Mouse (Mus musculus) limb, embryonic 14.5 days (tissue): ENCODE data around the gene Alkbh7. TPM values are rescaled to one million over a fixed set of nuclear protein-coding genes. Genes with fewer than 3 reads are reported as not detected.
A peak's percentile ranks its signal among the peaks of the same experiment; 100 is the strongest.

ENCODE experiments used
- ATAC-seq: fragments of 200-750 bp; cut with Nextera tagmentation; 2 replicates; pipeline ENCODE4 v1.8.0; 2017; ENCODE audit warnings: low read depth, moderate number of reproducible peaks, moderate TSS enrichment; ENCODE audit not compliant: low FRiP score
- DNase-seq: peaks from one replicate; pipeline ENCODE4 v3.0.0-alpha.2; 2015; ENCODE audit warnings: low spot score
- H3K27ac ChIP-seq: fragments of 300-500 bp; sonication (generic); replicated peaks from 2 replicates; pipeline ENCODE4 v1.5.1; 2014; ENCODE audit warnings: low read depth, mild to moderate bottlenecking, low read length, moderate library complexity, mixed read lengths
- H3K27me3 ChIP-seq: fragments of 300-500 bp; sonication (generic); 2 replicates; pipeline ENCODE4 v1.6.1; 2014; ENCODE audit warnings: low read length, mixed read lengths; ENCODE audit not compliant: control insufficient read depth, insufficient read depth
- H3K36me3 ChIP-seq: fragments of 300-500 bp; sonication (generic); 2 replicates; pipeline ENCODE4 v1.6.1; 2014; ENCODE audit warnings: mild to moderate bottlenecking, low read length, moderate library complexity, mixed read lengths; ENCODE audit not compliant: control insufficient read depth, insufficient read depth
- H3K4me1 ChIP-seq: fragments of 300-500 bp; sonication (generic); 2 replicates; pipeline ENCODE4 v1.6.1; 2014; ENCODE audit warnings: antibody characterized with exemption, low read length, mixed read lengths; ENCODE audit not compliant: control insufficient read depth, insufficient read depth
- H3K4me2 ChIP-seq: fragments of 300-500 bp; sonication (generic); replicated peaks from 2 replicates; pipeline ENCODE4 v1.6.1; 2014; ENCODE audit warnings: low read depth, mild to moderate bottlenecking, low read length, moderate library complexity; ENCODE audit not compliant: severe bottlenecking
- H3K4me3 ChIP-seq: fragments of 300-500 bp; sonication (generic); replicated peaks from 2 replicates; pipeline ENCODE4 v1.5.1; 2014; ENCODE audit warnings: low read length
- H3K9ac ChIP-seq: fragments of 300-500 bp; sonication (generic); 2 replicates; pipeline ENCODE4 v1.6.1; 2014; ENCODE audit warnings: mild to moderate bottlenecking, low read depth, low read length, moderate library complexity; ENCODE audit not compliant: severe bottlenecking
- H3K9me3 ChIP-seq: fragments of 300-500 bp; sonication (generic); 2 replicates; pipeline ENCODE4 v1.6.1; 2016; ENCODE audit warnings: low read length; ENCODE audit not compliant: control insufficient read depth
- POLR2A ChIP-seq: fragments of 200-500 bp; IDR thresholded peaks from 2 replicates; pipeline ENCODE4 v1.8.0; 2012; ENCODE audit warnings: inconsistent platforms, mild to moderate bottlenecking, moderate library complexity, borderline replicate concordance; ENCODE audit not compliant: insufficient read depth, insufficient read length; ENCODE audit errors: extremely low read depth
- WGBS: fragments of 180-500 bp; shearing (Covaris S2); extraction: QIAGEN DNeasy Blood & Tissue Kit; methylation state at CpG from one replicate; pipeline ENCODE4 v1.1.7; 2014; 5-methylcytosine and 5-hydroxymethylcytosine counted together
- polyA plus RNA-seq, 2 experiments: library from polyadenylated mRNA; depleted of rRNA in 1 of 2; stranded (reverse) in 1 of 2; unstranded in 1 of 2; fragments of >200 nt; fragmentation: Nextera tagmentation in 1 of 2; extraction: Ambion mirVana in 1 of 2; gene quantifications; 2 replicates each; pipeline versions ENCODE4 v1.2.1 to v1.2.3; 2012 to 2014

The Alkbh7 gene
- polyA plus RNA-seq, 2 experiments = 25.1 to 40.6 TPM

- Histone ChIP-seq H3K4me1 (no peaks in the 10 kb centered on the region), H3K27me3 (no peaks in the 10 kb centered on the region), H3K4me3 (no peak overlapping the region), H3K4me2 (no peak overlapping the region), H3K9ac (0 out of 2 replicates have a peak overlapping the region, but pooled peaks have one; percentile 21), H3K36me3 (no peaks in the 10 kb centered on the region), H3K9me3 (no peaks in the 10 kb centered on the region), H3K27ac (no peak overlapping the region)
- DNase-seq (no peak), ATAC-seq (no peak)
- TF ChIP-seq POLR2A = no peak
- 31% methylated on average over 4 of the region's 8 CpGs for WGBS
These were observed 17.6 kb upstream of the Alkbh7 start for GRCm38 (mm10) chr17:56979524-56979923.

GRCm38 (mm10) chr17:56981049-56981448 is 16.1 kb upstream of the Alkbh7 start:
- WGBS = 66% methylated on average over 7 of the region's 7 CpGs
- Histone ChIP-seq H3K4me2 (no peak overlapping the region), H3K27ac (no peak overlapping the region), H3K9me3 (no peaks in the 10 kb centered on the region), H3K36me3 (no peaks in the 10 kb centered on the region), H3K9ac (no peak overlapping the region), H3K4me1 (no peaks in the 10 kb centered on the region), H3K27me3 (no peaks in the 10 kb centered on the region), H3K4me3 (no peak overlapping the region)
- ATAC-seq = no peak
- no peak for TF ChIP-seq POLR2A
- no peak for DNase-seq

GRCm38 (mm10) chr17:56982013-56982412 is 15.1 kb upstream of the Alkbh7 start, which contains the start of gene Acer1:
Gene Acer1, minus strand, starts transcription at chr17:56982126.
- Histone ChIP-seq H3K4me3 (no peak within 1 kb of the TSS), H3K27ac (no peak within 1 kb of the TSS), H3K27me3 (no peaks in the 10 kb centered on the region), H3K9ac (no peak within 1 kb of the TSS), H3K36me3 (no peaks in the 10 kb centered on the region), H3K4me2 (no peak within 1 kb of the TSS), H3K9me3 (no peaks in the 10 kb centered on the region), H3K4me1 (no peaks in the 10 kb centered on the region)
- no peak for DNase-seq
- no peak for ATAC-seq
- no peak for TF ChIP-seq POLR2A
- WGBS = 79% methylated on average over 5 of the region's 5 CpGs

GRCm38 (mm10) chr17:56984886-56985285 is 12.3 kb upstream of the Alkbh7 start:
- TF ChIP-seq POLR2A = no peak
- 75% methylated on average over 9 of the region's 9 CpGs for WGBS

GRCm38 (mm10) chr17:56985656-56986055 is 11.5 kb upstream of the Alkbh7 start:
- no peaks in the 10 kb centered on the region for H3K4me1 ChIP-seq

More at GRCm38 (mm10) chr17:56984886-56985285, 12.3 kb upstream of the Alkbh7 start:
- no peaks in the 10 kb centered on the region for H3K36me3 ChIP-seq
- H3K27ac ChIP-seq = no peak overlapping the region
- DNase-seq (no peak), ATAC-seq (no peak)
- H3K4me2 ChIP-seq = no peak overlapping the region
- H3K4me3 ChIP-seq = no peak overlapping the region
- no peak overlapping the region for H3K9ac ChIP-seq
- no peaks in the 10 kb centered on the region for H3K27me3 ChIP-seq
- H3K4me1 ChIP-seq = no peaks in the 10 kb centered on the region
- H3K9me3 ChIP-seq = no peaks in the 10 kb centered on the region

More at GRCm38 (mm10) chr17:56985656-56986055, 11.5 kb upstream of the Alkbh7 start:
- DNase-seq = no peak
- Histone ChIP-seq H3K9me3 (no peaks in the 10 kb centered on the region), H3K27me3 (no peaks in the 10 kb centered on the region), H3K36me3 (no peaks in the 10 kb centered on the region), H3K4me2 (no peak overlapping the region), H3K4me3 (no peak overlapping the region), H3K9ac (no peak overlapping the region), H3K27ac (no peak overlapping the region)
- no peak for ATAC-seq
- TF ChIP-seq POLR2A = no peak
- 70% methylated on average over 3 of the region's 3 CpGs for WGBS
